ENCODE assay signal across 9 mouse cellular contexts in genomic region chr6:90608186-90608585, GRCm38 (mm10). TPM values are rescaled to one million over a fixed set of nuclear protein-coding genes. Genes with fewer than 3 reads are reported as not detected.
A peak's percentile ranks its signal among the peaks of the same experiment; 100 is the strongest.
DNase-seq lines count a peak whose midpoint lies in the region; TF ChIP-seq lines count a peak whose summit lies in the region.
"Had no signal": no experiment of that assay in that cellular context is flagged by ENCODE, and none has a peak within 500 bp of the region (broad histone marks: within the 10 kb centered on the region; RNA-seq: fewer than 3 reads in every experiment).

No protein-coding gene starts in this region.

- H3K4me2 ChIP-seq in CH12.LX (ENCODE audit: insufficient read depth, low read depth, poor library complexity, severe bottlenecking): no peak overlapping the region

- in situ Hi-C loops in CH12.LX (cut with MboI; ENCODE audit: low pct_ligation_motif_present, low pct_unique_long_range_greater_than_20kb, low sequenced_read_pairs): no loop called here

- peak; percentile 34 for DNase-seq in kidney, postnatal 14 days
- no peak for DNase-seq in kidney, adult 8-10 months
- DNase-seq in CH12.LX (ENCODE audit: extremely low read depth): no peak
- peak; percentile 53 to 57 for DNase-seq in adrenal gland, postnatal 36 days
- no peak for DNase-seq in liver, adult 2 months (ENCODE audit: extremely low read depth, low read depth, low spot score)
- DNase-seq in T-cell, adult 2 months (ENCODE audit: low spot score): no peak
- DNase-seq in cerebellum, adult 11-12 months: no peak
- DNase-seq in cerebellum, adult 9-11 months: no peak
- DNase-seq: cerebellum, adult 18-20 months had no signal

- H3K9ac ChIP-seq in CH12.LX (ENCODE audit: insufficient read depth, low read depth): no peak overlapping the region
- H3K9ac ChIP-seq in liver, adult 2 months (ENCODE audit: low read depth, low read length): no peak overlapping the region

- H3K4me1 ChIP-seq in CH12.LX (ENCODE audit: control insufficient read depth in 1 of 2, insufficient read depth in 2 of 2): peaks cover 2 to 15% of the 10 kb centered on the region in 2 experiments; a peak in 3 of 4 replicates
- peaks cover 12% of the 10 kb centered on the region for H3K4me1 ChIP-seq in liver, adult 2 months (ENCODE audit: control insufficient read depth, insufficient read depth, low read length)

- dilution Hi-C loops in CH12.LX (cut with MboI; ENCODE audit: extremely low pct_ligation_motif_present, extremely low pct_unique_long_range_greater_than_20kb, low sequenced_read_pairs): no loop called here

- peak in 1 of 2 experiments; percentile 65; a peak in 2 of 4 replicates for TF ChIP-seq CTCF in CH12.LX (conservative IDR thresholded peaks at IDR 0.05 in 1 of 2, IDR thresholded peaks at IDR 0.05 in 1 of 2; ENCODE audit: low read depth in 2 of 2, low read length in 2 of 2)
- TF ChIP-seq CTCF in liver, adult 2 months (IDR thresholded peaks at IDR 0.05; ENCODE audit: low read depth, low read length): peak; percentile 38

- H3K9me3 ChIP-seq in CH12.LX (replicated peaks; ENCODE audit: low read length): no peaks in the 10 kb centered on the region

- WGBS in liver, adult 2 months: 61% methylated on average over 6 of the region's 6 CpGs

- no peak overlapping the region for H3K4me3 ChIP-seq in CH12.LX (replicated peaks in 1 of 3; ENCODE audit: low read depth in 2 of 3, low read length in 2 of 3, poor library complexity in 1 of 3)
- no peak overlapping the region for H3K4me3 ChIP-seq in liver, adult 2 months (ENCODE audit: insufficient read depth, low read depth, low read length)

- H3K36me3 ChIP-seq in CH12.LX (replicated peaks in 1 of 2; ENCODE audit: control insufficient read depth in 1 of 2, insufficient read depth in 1 of 2, low read length in 1 of 2): no peaks in the 10 kb centered on the region
- no peaks in the 10 kb centered on the region for H3K36me3 ChIP-seq in liver, adult 2 months (ENCODE audit: control insufficient read depth, insufficient read depth, low read length)

- TF ChIP-seq RAD21 in CH12.LX (IDR thresholded peaks at IDR 0.05; ENCODE audit: low read depth, low read length): peak; percentile 43

- TF ChIP-seq EP300 in CH12.LX (IDR thresholded peaks at IDR 0.05; ENCODE audit: low read length): no peak

- no peaks in the 10 kb centered on the region for H3K79me2 ChIP-seq in CH12.LX (replicated peaks; ENCODE audit: control insufficient read depth, extremely low read depth, insufficient read depth, poor library complexity, severe bottlenecking)
- no peaks in the 10 kb centered on the region for H3K79me2 ChIP-seq in liver, adult 2 months (ENCODE audit: control insufficient read depth, insufficient read depth, low read length)

- peaks cover 75% of the 10 kb centered on the region for H3K27me3 ChIP-seq in CH12.LX (replicated peaks)
- no peaks in the 10 kb centered on the region for H3K27me3 ChIP-seq in liver, adult 2 months (ENCODE audit: control insufficient read depth, insufficient read depth, low read length)

- no peak for TF ChIP-seq POLR2A in CH12.LX (IDR thresholded peaks at IDR 0.05; ENCODE audit: low read depth, low read length)
- TF ChIP-seq POLR2A in liver, adult 2 months (IDR thresholded peaks at IDR 0.05; ENCODE audit: extremely low read depth, insufficient read depth, low read length): no peak

- H3K27ac ChIP-seq in CH12.LX (ENCODE audit: insufficient read depth, low read depth): no peak overlapping the region
- no peak overlapping the region for H3K27ac ChIP-seq in liver, adult 2 months (replicated peaks; ENCODE audit: insufficient read depth, low read depth, low read length)

TF ChIP-seq in CH12.LX, 34 proteins besides CTCF, POLR2A, EP300 and RAD21:
- TF ChIP-seq MYC (IDR thresholded peaks at IDR 0.05; ENCODE audit: low read depth, low read length): no peak
- TF ChIP-seq E2F4 (IDR thresholded peaks at IDR 0.05; ENCODE audit: insufficient replicate concordance, low read depth, low read length): no peak
- peak; percentile 32 for TF ChIP-seq SMC3 (IDR thresholded peaks at IDR 0.05; ENCODE audit: low read depth, low read length)
- no peak for TF ChIP-seq MAFK (IDR thresholded peaks at IDR 0.05; ENCODE audit: insufficient replicate concordance, low read length)
- TF ChIP-seq ELF1 (IDR thresholded peaks at IDR 0.05; ENCODE audit: low read depth, low read length): no peak

RNA-seq across cellular contexts. Expression of gene Slc41a3, which starts 3.7 kb away (rescaled TPM):
- total RNA-seq in CH12.LX (2012; rRNA removed): 0.55 and 0.59 TPM in 2 replicates
- 0.15 TPM in 1 of 2 replicates, not detected in the other for total RNA-seq in CH12.LX (2014; rRNA removed)
- 0.10 TPM in 1 of 2 replicates, not detected in the other for polyA plus RNA-seq in CH12.LX (2012; ENCODE audit: insufficient read length, low read depth)
- total RNA-seq in adrenal gland, postnatal 36 days (2021): 10 to 100 TPM; 25.5 to 70.3 TPM
- 1.1 and 1.5 TPM in 2 replicates for total RNA-seq in liver, adult 2 months (2014; rRNA removed)
- 1.0 and 1.5 TPM in 2 replicates for polyA plus RNA-seq in liver, adult 2 months (2012; rRNA removed)

Comparison
In these comparisons a context has a peak if more than half of its experiments do, and no peak if none do; other contexts are left out.
1. DNase-seq: peak in kidney, postnatal 14 days (single experiment) and adrenal gland, postnatal 36 days (2 of 2); none in kidney, adult 8-10 months (0 of 2), CH12.LX (single experiment), liver, adult 2 months (single experiment), T-cell, adult 2 months (single experiment), cerebellum, adult 11-12 months (single experiment) and cerebellum, adult 9-11 months (single experiment).
2. RNA of gene Slc41a3, which starts 3.7 kb away (total RNA-seq): 25.5 to 70.3 TPM in adrenal gland, postnatal 36 days; 1.1 to 1.5 TPM in liver, adult 2 months and 0.15 to 0.59 TPM in CH12.LX; every median in the first group is over 10 times any median in the second.